Mouse (Mus musculus) ZHBTc4 (cell line): ENCODE results near the gene Slco1a5.
A peak's percentile ranks its signal among the peaks of the same experiment; 100 is the strongest.
"Not testable (repeated sequence)": the region's sequence is repeated elsewhere in the genome, so short reads cannot be mapped to it uniquely, and the experiment has no call there.

Experiments
- DNase-seq: peaks from one replicate; pipeline ENCODE4 v3.0.0-alpha.2; 2011; ENCODE audit warnings: low read depth, low spot score

Gene Slco1a5

GRCm38 (mm10) chr6:142298098-142298497, 24.7 kb downstream of the Slco1a5 start, which contains the start of gene Iapp:
Gene Iapp (plus strand): TSS chr6:142298423.
- no peak for DNase-seq

GRCm38 (mm10) chr6:142289413-142290118, 33.2 kb downstream of the Slco1a5 start:
- no peak for DNase-seq

GRCm38 (mm10) chr6:142275721-142276442, 46.9 kb downstream of the Slco1a5 start:
- DNase-seq = no peak

GRCm38 (mm10) chr6:142250738-142251307, 72.0 kb downstream of the Slco1a5 start:
- DNase-seq = not testable (repeated sequence)

GRCm38 (mm10) chr6:142245065-142245464, 77.7 kb downstream of the Slco1a5 start:
- DNase-seq = peak; percentile 7

- DNase-seq = no peak
Measured at GRCm38 (mm10) chr6:142239468-142239867, 83.3 kb downstream of the Slco1a5 start.

GRCm38 (mm10) chr6:142220138-142220537, 102.6 kb downstream of the Slco1a5 start:
- DNase-seq = no peak

- no peak for DNase-seq
Measured at GRCm38 (mm10) chr6:142211821-142212220, 111.0 kb downstream of the Slco1a5 start.

GRCm38 (mm10) chr6:142209749-142210148, 113.0 kb downstream of the Slco1a5 start:
- DNase-seq = no peak

- DNase-seq = no peak
Measured at GRCm38 (mm10) chr6:142208421-142208820, 114.4 kb downstream of the Slco1a5 start, which contains the start of gene Slco1a6. Gene Slco1a6 (minus strand): TSS chr6:142208521.

GRCm38 (mm10) chr6:142200524-142200923, 122.3 kb downstream of the Slco1a5 start:
- no peak for DNase-seq

GRCm38 (mm10) chr6:142194245-142194644, 128.5 kb downstream of the Slco1a5 start:
- DNase-seq = no peak

- no peak for DNase-seq
Measured at GRCm38 (mm10) chr6:142191962-142192361, 130.8 kb downstream of the Slco1a5 start.

GRCm38 (mm10) chr6:142187426-142187825, 135.4 kb downstream of the Slco1a5 start:
- DNase-seq = no peak

GRCm38 (mm10) chr6:142185868-142186415, 136.8 kb downstream of the Slco1a5 start:
- no peak for DNase-seq
